Mouse (Mus musculus) cortical plate, adult 2 months (tissue): ENCODE results near the gene Pax6. TPM values are rescaled to one million over a fixed set of nuclear protein-coding genes. Genes with fewer than 3 reads are reported as not detected.
A peak's percentile ranks its signal among the peaks of the same experiment; 100 is the strongest.

ENCODE experiments used
- H3K27ac ChIP-seq: fragments of 200-500 bp; 2 replicates; pipeline ENCODE4 v1.5.1; 2012; ENCODE audit warnings: low read length, control low read depth, inconsistent platforms; ENCODE audit not compliant: insufficient read depth
- H3K4me1 ChIP-seq: fragments of 200-500 bp; 2 replicates; pipeline ENCODE4 v1.6.1; 2011; ENCODE audit warnings: low read length; ENCODE audit not compliant: control insufficient read depth, insufficient read depth
- H3K4me3 ChIP-seq: fragments of 200-500 bp; 2 replicates; pipeline ENCODE4 v1.5.1; 2011; ENCODE audit warnings: mild to moderate bottlenecking, low read length, control low read depth; ENCODE audit not compliant: insufficient read depth
- CTCF ChIP-seq: fragments of 200-500 bp; IDR thresholded peaks from 2 replicates; pipeline ENCODE4 v1.5.1; 2011; ENCODE audit warnings: mild to moderate bottlenecking, control low read depth, low read length; ENCODE audit not compliant: insufficient read depth; ENCODE audit errors: extremely low read depth
- POLR2A ChIP-seq: fragments of 200-500 bp; IDR thresholded peaks from 2 replicates; pipeline ENCODE4 v1.6.1; 2011; ENCODE audit warnings: mild to moderate bottlenecking, low read length, control low read depth; ENCODE audit not compliant: insufficient read depth; ENCODE audit errors: extremely low read depth
- polyA plus RNA-seq: library from polyadenylated mRNA; depleted of rRNA; stranded (reverse); fragments of >200 nt; gene quantifications from 2 replicates; pipeline ENCODE4 v1.2.3, GENCODE M21; 2012

Pax6 gene
- polyA plus RNA-seq, 1 experiment: 9.2 TPM

- TF ChIP-seq CTCF: no peak
- TF ChIP-seq POLR2A: no peak
- no peak overlapping the region for H3K27ac ChIP-seq
These were observed 8.3 kb downstream of the Pax6 start for GRCm38 (mm10) chr2:105676909-105677433.

GRCm38 (mm10) chr2:105677434-105678105 is 8.9 kb downstream of the Pax6 start:
- Histone ChIP-seq H3K4me3 (no peak overlapping the region; the same call in none of the 2 replicates), H3K4me1 (no peaks in the 10 kb centered on the region), H3K27ac (no peak overlapping the region)
- TF ChIP-seq CTCF (no peak), POLR2A (no peak)

More at GRCm38 (mm10) chr2:105676909-105677433, 8.3 kb downstream of the Pax6 start:
- Histone ChIP-seq H3K4me3 (peak overlapping the region; percentile 37), H3K4me1 (no peaks in the 10 kb centered on the region)

GRCm38 (mm10) chr2:105678306-105678705 is 9.6 kb downstream of the Pax6 start:
- TF ChIP-seq POLR2A: no peak
- no peak for TF ChIP-seq CTCF
- Histone ChIP-seq H3K4me1 (no peaks in the 10 kb centered on the region), H3K4me3 (no peak overlapping the region), H3K27ac (no peak overlapping the region)

GRCm38 (mm10) chr2:105678880-105679321 is 10.2 kb downstream of the Pax6 start:
- Histone ChIP-seq H3K27ac (no peak overlapping the region), H3K4me3 (no peak overlapping the region), H3K4me1 (no peaks in the 10 kb centered on the region)
- no peak for TF ChIP-seq CTCF
- TF ChIP-seq POLR2A: no peak

- no peak for TF ChIP-seq POLR2A
These were observed 10.6 kb downstream of the Pax6 start for GRCm38 (mm10) chr2:105679331-105679730.

GRCm38 (mm10) chr2:105680146-105680998 is 11.7 kb downstream of the Pax6 start:
- no peaks in the 10 kb centered on the region for H3K4me1 ChIP-seq
- peak overlapping the region; percentile 39; the same call in 1 of the 2 replicates for H3K27ac ChIP-seq
- no peak overlapping the region for H3K4me3 ChIP-seq
- TF ChIP-seq CTCF: no peak
- no peak for TF ChIP-seq POLR2A

More at GRCm38 (mm10) chr2:105679331-105679730, 10.6 kb downstream of the Pax6 start:
- H3K4me1 ChIP-seq: no peaks in the 10 kb centered on the region
- no peak overlapping the region for H3K4me3 ChIP-seq
- H3K27ac ChIP-seq: no peak overlapping the region

- Histone ChIP-seq H3K27ac (peak overlapping the region; percentile 64; the same call in 1 of the 2 replicates), H3K4me1 (no peaks in the 10 kb centered on the region), H3K4me3 (no peak overlapping the region)
- TF ChIP-seq CTCF (no peak), POLR2A (no peak)
These were observed 12.5 kb downstream of the Pax6 start for GRCm38 (mm10) chr2:105680999-105681710.

GRCm38 (mm10) chr2:105682011-105682501 is 13.4 kb downstream of the Pax6 start:
- no peaks in the 10 kb centered on the region; the same call in 1 of the 2 replicates for H3K4me1 ChIP-seq
- H3K4me3 ChIP-seq: no peak overlapping the region
- H3K27ac ChIP-seq: no peak overlapping the region
- TF ChIP-seq CTCF: no peak
